Mouse (Mus musculus): ENCODE measurements around the gene Shbg.
"Not testable (repeated sequence)": the region's sequence is repeated elsewhere in the genome, so short reads cannot be mapped to it uniquely, and the experiment has no call there.

Shbg gene

DNA sequence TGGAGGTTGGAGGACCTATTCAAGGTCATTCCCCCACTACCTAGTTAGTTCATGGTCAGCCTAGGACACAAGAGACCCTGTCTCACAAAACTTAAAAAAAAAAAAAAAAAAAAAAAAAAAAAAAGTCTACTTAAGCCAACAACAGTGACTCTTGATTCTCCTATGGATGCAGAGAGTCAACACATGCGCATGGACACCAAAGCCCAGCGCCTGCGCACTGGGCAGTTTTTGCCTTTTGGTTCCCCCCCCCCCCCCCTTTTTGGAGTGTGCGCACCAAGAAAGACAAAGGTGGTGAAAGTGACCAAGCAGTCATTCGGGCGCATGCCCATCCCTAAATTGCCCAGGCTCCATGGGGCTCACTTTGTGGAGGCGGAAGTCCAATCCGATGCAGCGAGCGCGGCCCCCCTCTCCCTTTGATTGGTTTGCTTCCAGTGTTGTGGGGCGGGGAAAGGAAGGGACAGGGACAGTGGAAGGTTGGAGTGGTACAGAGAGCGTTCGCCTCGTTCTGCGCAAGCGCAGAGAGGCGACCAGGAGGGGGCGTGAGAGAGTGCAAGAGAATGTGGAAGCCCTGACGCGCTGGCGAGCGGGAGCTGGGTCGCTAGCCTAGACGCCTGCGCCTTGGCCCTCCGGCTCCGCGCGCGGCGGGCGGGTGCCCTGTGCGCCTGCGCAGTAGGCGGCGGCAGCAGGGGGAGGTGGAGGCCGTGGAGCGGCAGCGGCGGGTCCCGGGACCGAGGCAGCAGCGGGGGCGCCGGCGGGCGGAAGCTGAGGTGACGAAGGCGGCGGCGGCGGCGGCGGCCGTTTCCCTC is 14.8 kb upstream of the Shbg start, which contains the start of gene Fxr2:
Fxr2 (plus strand) TSS at position 707 of the 806 bp plus-strand sequence.
- peak; percentile 100 for DNase-seq (ENCODE audit: low spot score in 2 of 2)

DNA sequence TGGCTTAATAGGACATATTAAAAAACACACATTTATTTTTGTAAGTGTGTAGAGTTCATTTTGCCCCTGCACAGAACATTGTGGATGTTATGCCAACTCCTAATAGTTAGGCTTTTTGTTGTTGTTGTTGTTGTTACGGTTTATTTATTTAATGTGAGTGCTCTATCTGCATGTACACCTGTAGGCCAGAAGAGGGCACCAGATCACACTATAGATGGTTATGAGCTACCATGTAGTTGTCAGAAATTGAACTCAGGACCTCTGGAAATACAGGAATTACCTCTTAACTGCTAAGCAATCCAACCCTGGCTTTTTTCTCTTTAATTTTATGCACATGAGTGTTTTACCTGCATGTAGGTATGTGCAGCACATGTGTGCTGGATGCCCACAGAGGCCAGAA is 12.1 kb upstream of the Shbg start:
- no peak for DNase-seq (ENCODE audit: low spot score in 2 of 2)

DNA sequence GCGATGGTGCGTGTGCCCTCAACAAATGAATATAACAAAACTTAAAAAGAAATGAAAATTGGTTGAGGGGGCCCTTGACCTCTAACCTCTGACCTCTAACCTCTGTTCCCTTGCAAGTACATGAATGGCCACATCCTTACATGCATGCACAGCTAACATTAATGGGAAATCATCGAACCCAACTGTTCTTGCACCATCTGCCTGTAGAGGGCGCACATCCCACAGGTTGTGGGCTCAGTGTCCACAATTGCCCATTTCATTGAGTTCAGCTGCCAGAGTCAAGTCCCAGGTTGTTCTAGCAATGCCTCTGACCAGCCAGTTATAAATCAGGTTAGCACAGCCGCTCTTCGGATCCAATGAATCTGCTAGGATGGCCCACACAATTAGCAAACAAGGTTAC is 10.6 kb upstream of the Shbg start:
- DNase-seq (ENCODE audit: low spot score in 2 of 2): peak; percentile 49 to 79

- not testable (repeated sequence) for DNase-seq (ENCODE audit: low spot score in 2 of 2)
Observed at GRCm38 (mm10) chr11:69624339-69624738, 6.6 kb upstream of the Shbg start.

GRCm38 (mm10) chr11:69623006-69623405 is 5.3 kb upstream of the Shbg start:
- no peak for DNase-seq (ENCODE audit: low spot score in 2 of 2)

- DNase-seq (ENCODE audit: low spot score in 2 of 2): no peak
Observed at GRCm38 (mm10) chr11:69622406-69622805, 4.7 kb upstream of the Shbg start.

GRCm38 (mm10) chr11:69621571-69622268 is 4.0 kb upstream of the Shbg start, which contains the start of gene Sat2:
Gene Sat2 (plus strand): TSS chr11:69622024.
- DNase-seq (ENCODE audit: low spot score in 2 of 2): peak; percentile 61 to 67

DNA sequence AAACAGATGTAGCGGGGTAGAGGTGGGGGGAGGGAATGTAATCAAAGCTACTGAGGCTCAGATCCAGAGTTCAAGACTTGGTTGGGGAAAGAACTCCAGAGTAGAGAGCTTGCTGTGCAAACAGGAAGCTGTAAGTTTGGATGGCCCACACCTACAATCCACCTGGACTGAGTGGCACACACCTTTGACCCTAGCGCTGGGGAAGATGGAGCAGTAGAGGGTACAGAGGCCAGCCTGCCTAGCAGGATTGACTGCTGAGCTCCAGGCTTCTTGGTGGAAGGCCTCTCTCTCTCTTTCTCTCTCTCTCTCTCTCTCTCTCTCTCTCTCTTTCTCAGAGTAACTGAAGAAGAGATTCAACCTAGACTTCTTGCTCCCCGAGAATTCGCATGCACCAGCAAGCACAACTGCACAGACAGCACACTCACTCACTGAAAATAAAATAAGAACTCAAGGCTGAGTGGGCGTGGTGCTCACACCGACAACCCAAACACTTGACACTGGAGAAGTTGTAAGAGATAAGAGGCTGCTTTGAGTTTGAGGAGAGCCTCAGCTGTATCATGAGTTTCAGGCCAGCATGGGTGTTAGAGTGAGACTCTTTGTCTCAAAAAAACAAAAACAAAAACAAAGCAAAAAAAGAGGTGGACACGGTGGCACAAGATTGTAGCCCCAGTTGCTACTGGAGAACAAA is 2.8 kb upstream of the Shbg start:
- DNase-seq (ENCODE audit: low spot score in 2 of 2): no peak

- DNase-seq (ENCODE audit: low spot score in 2 of 2): no peak
Observed at GRCm38 (mm10) chr11:69616781-69617180, 924 bp downstream of the Shbg start.

- not testable (repeated sequence) for DNase-seq (ENCODE audit: low spot score in 2 of 2)
Observed at GRCm38 (mm10) chr11:69614257-69614588, 3.5 kb downstream of the Shbg start.

DNA sequence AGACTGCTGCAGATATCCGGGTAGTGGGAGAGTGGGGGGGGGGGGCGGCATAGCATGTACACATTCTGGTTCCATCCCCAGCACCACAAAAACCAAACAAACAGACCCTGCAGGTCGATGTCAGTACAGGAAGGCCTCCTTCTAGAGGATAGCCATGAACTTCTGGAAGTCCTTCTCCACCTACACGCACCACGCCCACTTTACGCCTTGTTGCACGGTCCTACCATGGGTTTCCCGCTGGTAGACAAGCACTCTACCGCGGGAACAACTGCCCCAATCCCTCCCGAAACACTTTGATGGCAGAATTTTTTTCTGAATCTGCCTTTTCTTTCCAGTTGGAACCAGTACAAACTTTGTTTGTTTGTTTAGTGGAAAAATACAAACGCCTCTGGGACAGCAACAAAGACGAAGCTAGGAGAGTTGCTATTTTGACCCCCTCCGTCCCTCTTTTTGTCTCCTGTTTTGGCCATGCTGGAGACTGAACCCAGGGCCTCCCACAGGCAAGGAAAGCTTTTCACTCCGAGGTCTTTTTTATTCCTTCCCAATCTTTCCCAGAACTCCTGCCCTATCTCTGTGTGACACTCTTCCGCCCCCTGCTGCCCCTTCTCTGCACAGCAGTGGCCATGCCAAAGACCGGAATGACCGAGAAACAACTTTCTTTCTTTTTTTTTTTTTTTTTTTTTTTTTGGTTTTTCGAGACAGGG is 4.0 kb downstream of the Shbg start:
- peak; percentile 82 to 88 for DNase-seq (ENCODE audit: low spot score in 2 of 2)

GRCm38 (mm10) chr11:69610899-69611298 is 6.8 kb downstream of the Shbg start:
- DNase-seq (ENCODE audit: low spot score in 2 of 2): no peak

- no peak for DNase-seq (ENCODE audit: low spot score in 2 of 2)
Observed at GRCm38 (mm10) chr11:69609416-69609815, 8.3 kb downstream of the Shbg start.

GRCm38 (mm10) chr11:69608525-69608924 is 9.2 kb downstream of the Shbg start:
- no peak for DNase-seq (ENCODE audit: low spot score in 2 of 2)

GRCm38 (mm10) chr11:69606832-69607231 is 10.9 kb downstream of the Shbg start:
- no peak for DNase-seq (ENCODE audit: low spot score in 2 of 2)

DNA sequence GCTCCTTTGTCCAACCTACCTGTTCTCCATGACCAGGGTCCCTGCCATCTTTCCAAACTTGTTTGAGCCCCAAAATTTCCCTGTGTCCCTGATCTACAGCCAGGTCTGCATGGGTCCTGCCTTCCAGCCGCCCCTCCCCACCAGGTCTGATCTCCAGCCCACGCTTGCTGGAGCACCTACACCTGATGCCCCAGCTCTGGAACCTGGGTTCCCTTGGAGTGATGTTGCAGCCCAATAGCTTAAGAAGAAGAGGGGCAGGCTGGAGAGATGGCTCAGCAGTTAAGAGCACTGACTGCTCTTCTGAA is 11.3 kb downstream of the Shbg start:
- no peak for DNase-seq (ENCODE audit: low spot score in 2 of 2)

GRCm38 (mm10) chr11:69605726-69606490 is 11.8 kb downstream of the Shbg start, which contains the start of gene Atp1b2:
Gene Atp1b2 (minus strand): TSS chr11:69605942.
- peak; percentile 72 to 73 for DNase-seq (ENCODE audit: low spot score in 2 of 2)

GRCm38 (mm10) chr11:69604795-69605664 is 12.7 kb downstream of the Shbg start:
- no peak for DNase-seq (ENCODE audit: low spot score in 2 of 2)

DNA sequence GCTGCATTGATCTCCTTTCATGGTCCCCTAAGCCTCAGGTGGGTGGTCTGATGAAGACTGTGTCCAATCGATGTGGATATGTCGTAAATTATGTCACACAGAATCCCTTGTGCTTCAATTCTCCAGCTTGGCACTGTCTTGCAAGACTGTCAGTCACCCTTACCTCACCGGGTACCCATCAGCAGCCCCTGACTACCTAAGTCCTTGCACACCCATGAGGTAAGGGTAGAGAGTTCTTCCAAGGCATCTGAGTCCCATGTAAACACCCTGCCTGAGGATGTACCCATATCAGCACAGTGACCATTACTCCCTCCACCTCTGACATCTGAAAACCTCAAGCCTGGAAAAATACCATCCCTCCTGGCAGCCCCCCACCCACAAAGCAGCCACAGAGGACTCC is 13.4 kb downstream of the Shbg start:
- no peak for DNase-seq (ENCODE audit: low spot score in 2 of 2)

DNA sequence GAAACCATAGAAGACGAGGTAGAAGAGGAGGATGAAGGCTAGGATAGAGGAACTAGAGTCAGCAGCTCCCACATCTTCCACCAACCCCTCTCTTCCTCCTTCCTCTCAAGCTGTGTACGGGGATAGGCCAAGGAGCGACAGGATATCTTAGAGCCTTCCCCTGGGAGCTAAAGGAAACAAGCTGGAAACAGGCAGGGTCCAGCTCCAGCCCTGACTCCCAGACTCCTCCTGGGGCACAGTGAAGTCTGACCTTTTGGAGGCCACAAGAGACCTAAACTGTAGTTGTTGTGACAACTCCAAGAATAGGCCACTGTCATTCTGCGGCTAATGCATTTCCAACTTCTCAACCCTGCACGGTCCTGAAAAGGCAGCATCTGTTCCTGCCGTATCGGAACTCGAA is 14.2 kb downstream of the Shbg start:
- DNase-seq (ENCODE audit: low spot score in 2 of 2): no peak
